Mouse (Mus musculus) intestine, embryonic 14.5 days (tissue): Measurements from ENCODE around the gene Fshb. TPM values are rescaled to one million over a fixed set of nuclear protein-coding genes. Genes with fewer than 3 reads are reported as not detected.

ENCODE experiments used
- ATAC-seq: fragments of 200-750 bp; cut with Nextera tagmentation; replicated peaks from 2 replicates; pipeline ENCODE4 v1.8.0; 2017; ENCODE audit warnings: low read depth, moderate number of reproducible peaks, moderate TSS enrichment, moderate library complexity; ENCODE audit not compliant: low FRiP score, low TSS enrichment
- DNase-seq: peaks from one replicate; pipeline ENCODE4 v3.0.0-alpha.2; 2018; ENCODE audit warnings: low spot score
- H3K27ac ChIP-seq: fragments of 300-500 bp; sonication (generic); 2 replicates; pipeline ENCODE4 v1.5.1; 2014; ENCODE audit warnings: low read depth, mild to moderate bottlenecking, control low read depth
- H3K27me3 ChIP-seq: fragments of 300-500 bp; sonication (generic); replicated peaks from 2 replicates; pipeline ENCODE4 v1.6.1; 2014; ENCODE audit warnings: low read length, control low read depth; ENCODE audit not compliant: control insufficient read depth, insufficient read depth
- H3K36me3 ChIP-seq: fragments of 300-500 bp; sonication (generic); 2 replicates; pipeline ENCODE4 v1.6.1; 2014; ENCODE audit warnings: low read length, control low read depth; ENCODE audit not compliant: control insufficient read depth, insufficient read depth
- H3K4me1 ChIP-seq: fragments of 300-500 bp; sonication (generic); replicated peaks from 2 replicates; pipeline ENCODE4 v1.6.1; 2014; ENCODE audit warnings: low read length, control low read depth, mixed read lengths; ENCODE audit not compliant: control insufficient read depth, insufficient read depth
- H3K4me2 ChIP-seq: fragments of 300-500 bp; sonication (generic); 2 replicates; pipeline ENCODE4 v1.6.1; 2014; ENCODE audit warnings: low read length
- H3K4me3 ChIP-seq: fragments of 300-500 bp; sonication (generic); 2 replicates; pipeline ENCODE4 v1.5.1; 2014; ENCODE audit warnings: low read depth, low read length, control low read depth, mixed read lengths
- H3K9ac ChIP-seq: fragments of 300-500 bp; sonication (generic); 2 replicates; pipeline ENCODE4 v1.6.1; 2014; ENCODE audit warnings: mild to moderate bottlenecking, low read length
- H3K9me3 ChIP-seq: fragments of 300-500 bp; sonication (generic); 2 replicates; pipeline ENCODE4 v1.6.1; 2016; ENCODE audit warnings: low read length, control low read depth; ENCODE audit not compliant: control insufficient read depth
- WGBS: fragments of 180-500 bp; shearing (Covaris S2); extraction: QIAGEN DNeasy Blood & Tissue Kit; methylation state at CpG from one replicate; pipeline ENCODE4 v1.1.7; 2014; 5-methylcytosine and 5-hydroxymethylcytosine counted together
- polyA plus RNA-seq: library from polyadenylated mRNA; unstranded; fragments of >200 nt; fragmentation: Nextera tagmentation; extraction: Ambion mirVana; gene quantifications from 2 replicates; pipeline ENCODE4 v1.2.1, GENCODE M21; 2014

The Fshb gene
- not detected in 2 replicates for polyA plus RNA-seq

GRCm38 (mm10) chr2:107059556-107059955 is at the start of gene Fshb:
Fshb (minus strand) TSS chr2:107059656.
- H3K36me3 ChIP-seq, result no peaks in the 10 kb centered on the region
- no peak within 1 kb of the TSS for H3K9ac ChIP-seq
- H3K27me3 ChIP-seq, result no peaks in the 10 kb centered on the region
- H3K4me2 ChIP-seq, result no peak within 1 kb of the TSS
- DNase-seq, result no peak
- no peaks in the 10 kb centered on the region for H3K9me3 ChIP-seq
- H3K4me1 ChIP-seq, result no peaks in the 10 kb centered on the region
- H3K4me3 ChIP-seq, result no peak within 1 kb of the TSS
- WGBS, result 79% methylated on average over 4 of the region's 4 CpGs
- no peak within 1 kb of the TSS for H3K27ac ChIP-seq
- no peak for ATAC-seq

GRCm38 (mm10) chr2:107084256-107084655 is 24.8 kb upstream of the Fshb start:
- Histone ChIP-seq H3K27ac (no peak overlapping the region), H3K4me2 (no peak overlapping the region), H3K9me3 (no peaks in the 10 kb centered on the region), H3K4me3 (no peak overlapping the region), H3K4me1 (no peaks in the 10 kb centered on the region), H3K9ac (no peak overlapping the region), H3K36me3 (no peaks in the 10 kb centered on the region), H3K27me3 (no peaks in the 10 kb centered on the region)
- WGBS, result 34% methylated on average over 2 of the region's 2 CpGs
- ATAC-seq (no peak), DNase-seq (no peak)

GRCm38 (mm10) chr2:107083071-107083885 is 23.8 kb upstream of the Fshb start:
- H3K27me3 ChIP-seq, result no peaks in the 10 kb centered on the region
- no peaks in the 10 kb centered on the region for H3K9me3 ChIP-seq
- no peak overlapping the region for H3K4me2 ChIP-seq
- no peak overlapping the region for H3K9ac ChIP-seq
- H3K4me3 ChIP-seq, result no peak overlapping the region
- no peak overlapping the region for H3K27ac ChIP-seq
- ATAC-seq (no peak), DNase-seq (no peak)
- no peaks in the 10 kb centered on the region for H3K4me1 ChIP-seq
- no peaks in the 10 kb centered on the region for H3K36me3 ChIP-seq
- WGBS, result 52% methylated on average over 14 of the region's 14 CpGs

- 32% methylated on average over 2 of the region's 2 CpGs for WGBS
- Histone ChIP-seq H3K9me3 (no peaks in the 10 kb centered on the region), H3K27me3 (no peaks in the 10 kb centered on the region), H3K9ac (no peak overlapping the region), H3K4me3 (no peak overlapping the region), H3K4me2 (no peak overlapping the region), H3K36me3 (no peaks in the 10 kb centered on the region), H3K27ac (no peak overlapping the region), H3K4me1 (no peaks in the 10 kb centered on the region)
- DNase-seq (no peak), ATAC-seq (no peak)
Observed at GRCm38 (mm10) chr2:107063260-107063659, 3.8 kb upstream of the Fshb start.

GRCm38 (mm10) chr2:107045955-107046354 is 13.5 kb downstream of the Fshb start:
- no peak overlapping the region for H3K9ac ChIP-seq
- no peaks in the 10 kb centered on the region for H3K27me3 ChIP-seq
- no peak overlapping the region for H3K4me2 ChIP-seq
- no peak for DNase-seq
- H3K27ac ChIP-seq, result no peak overlapping the region
- no peaks in the 10 kb centered on the region for H3K4me1 ChIP-seq
- no peak for ATAC-seq
- no peak overlapping the region for H3K4me3 ChIP-seq
- no peaks in the 10 kb centered on the region for H3K36me3 ChIP-seq
- H3K9me3 ChIP-seq, result no peaks in the 10 kb centered on the region

GRCm38 (mm10) chr2:107040816-107041215 is 18.6 kb downstream of the Fshb start:
- Histone ChIP-seq H3K36me3 (no peaks in the 10 kb centered on the region), H3K9ac (no peak overlapping the region), H3K4me1 (no peaks in the 10 kb centered on the region), H3K27me3 (no peaks in the 10 kb centered on the region), H3K4me3 (no peak overlapping the region), H3K4me2 (no peak overlapping the region), H3K27ac (no peak overlapping the region), H3K9me3 (no peaks in the 10 kb centered on the region)
- 74% methylated on average over 4 of the region's 4 CpGs for WGBS
- ATAC-seq (no peak), DNase-seq (no peak)

- Histone ChIP-seq H3K27ac (no peak overlapping the region), H3K9ac (no peak overlapping the region), H3K36me3 (no peaks in the 10 kb centered on the region), H3K4me1 (no peaks in the 10 kb centered on the region), H3K27me3 (no peaks in the 10 kb centered on the region), H3K9me3 (no peaks in the 10 kb centered on the region), H3K4me2 (no peak overlapping the region), H3K4me3 (no peak overlapping the region)
- WGBS, result 70% methylated on average over 2 of the region's 2 CpGs
- no peak for DNase-seq
- ATAC-seq, result no peak
Observed at GRCm38 (mm10) chr2:107035980-107036379, 23.5 kb downstream of the Fshb start.

- no peaks in the 10 kb centered on the region for H3K36me3 ChIP-seq
Observed at GRCm38 (mm10) chr2:107024694-107025093, 34.8 kb downstream of the Fshb start.

GRCm38 (mm10) chr2:107022713-107023112 is 36.7 kb downstream of the Fshb start:
- ATAC-seq, result no peak
- no peaks in the 10 kb centered on the region for H3K27me3 ChIP-seq
- 91% methylated on average over 5 of the region's 5 CpGs for WGBS

More at GRCm38 (mm10) chr2:107024694-107025093, 34.8 kb downstream of the Fshb start:
- H3K4me3 ChIP-seq, result no peak overlapping the region
- H3K4me2 ChIP-seq, result no peak overlapping the region
- no peak overlapping the region for H3K27ac ChIP-seq
- no peaks in the 10 kb centered on the region for H3K4me1 ChIP-seq
- no peak for ATAC-seq
- WGBS, result 75% methylated on average over 4 of the region's 4 CpGs
- H3K9ac ChIP-seq, result no peak overlapping the region
- H3K9me3 ChIP-seq, result no peaks in the 10 kb centered on the region
- DNase-seq, result no peak
- no peaks in the 10 kb centered on the region for H3K27me3 ChIP-seq

More at GRCm38 (mm10) chr2:107022713-107023112, 36.7 kb downstream of the Fshb start:
- no peak overlapping the region for H3K27ac ChIP-seq
- no peak overlapping the region for H3K4me3 ChIP-seq
- H3K9ac ChIP-seq, result no peak overlapping the region
- no peak for DNase-seq
- H3K36me3 ChIP-seq, result no peaks in the 10 kb centered on the region
- no peaks in the 10 kb centered on the region for H3K4me1 ChIP-seq
- H3K9me3 ChIP-seq, result no peaks in the 10 kb centered on the region
- no peak overlapping the region for H3K4me2 ChIP-seq
